Mouse (Mus musculus): ENCODE data around the gene Mllt10.

Mllt10 gene

GRCm38 (mm10) chr2:18188367-18188766, 133.3 kb downstream of the Mllt10 start:
- ChIA-PET POLR2A (interaction anchor here in 1 of 4 experiments (1.1 kb wide), 1 partner anchor 10 kb away, joined by 3 read pairs; no protein-coding TSS in a partner anchor), CTCF (no interaction called here)

GRCm38 (mm10) chr2:18195285-18195684, 140.2 kb downstream of the Mllt10 start:
- CTCF ChIA-PET, result interaction anchor here in 1 of 4 experiments (1.5 kb wide), 1 partner anchor 10 kb away, joined by 5 read pairs; no protein-coding TSS in a partner anchor
- POLR2A ChIA-PET, result interaction anchor here in 1 of 4 experiments (1.0 to 4.5 kb wide), 3 partner anchors 11 to 80 kb away, joined by 4 to 28 read pairs (median 4); no protein-coding TSS in a partner anchor

GRCm38 (mm10) chr2:18195691-18196396, 140.8 kb downstream of the Mllt10 start:
- ChIA-PET CTCF (interaction anchor here in 2 of 4 experiments (1.0 to 1.5 kb wide), 2 partner anchors 9 kb away, joined by 3 to 5 read pairs; no protein-coding TSS in a partner anchor), POLR2A (interaction anchor here in 1 of 4 experiments (1.0 to 4.5 kb wide), 2 partner anchors 11 to 21 kb away, joined by 4 to 28 read pairs; no protein-coding TSS in a partner anchor)

GRCm38 (mm10) chr2:18201820-18202462, 146.9 kb downstream of the Mllt10 start:
- CTCF ChIA-PET, result no interaction called here

GRCm38 (mm10) chr2:18202923-18203322, 147.9 kb downstream of the Mllt10 start:
- ChIA-PET CTCF (interaction anchor here in 3 of 4 experiments (0.5 to 1.7 kb wide), 6 partner anchors 10 to 502 kb away, joined by 3 to 7 read pairs (median 3); no protein-coding TSS in a partner anchor), POLR2A (interaction anchor here in 2 of 4 experiments (1.1 to 3.1 kb wide), 5 partner anchors 10 to 258 kb away, joined by 3 to 10 read pairs (median 3); no protein-coding TSS in a partner anchor)

More at GRCm38 (mm10) chr2:18201820-18202462, 146.9 kb downstream of the Mllt10 start:
- POLR2A ChIA-PET, result interaction anchor here in 1 of 4 experiments (1.8 to 3.1 kb wide), 2 partner anchors 9 to 16 kb away, joined by 4 to 10 read pairs; no protein-coding TSS in a partner anchor

- POLR2A ChIA-PET, result interaction anchor here in 3 of 4 experiments (0.5 to 1.5 kb wide), 11 partner anchors 9 to 1452 kb away, joined by 3 to 8 read pairs (median 4); partner anchors contain the start of gene Otud1 (in 1 of the 3)
Measured at GRCm38 (mm10) chr2:18205118-18205517, 150.1 kb downstream of the Mllt10 start.

GRCm38 (mm10) chr2:18206811-18207210, 151.8 kb downstream of the Mllt10 start:
- POLR2A ChIA-PET, result interaction anchor here in 2 of 4 experiments (0.9 to 1.1 kb wide), 2 partner anchors 79 to 179 kb away, joined by 3 read pairs; no protein-coding TSS in a partner anchor

More at GRCm38 (mm10) chr2:18205118-18205517, 150.1 kb downstream of the Mllt10 start:
- CTCF ChIA-PET, result interaction anchor here (0.6 to 1.4 kb wide), 20 partner anchors 9 to 336 kb away, joined by 3 to 5 read pairs (median 3); no protein-coding TSS in a partner anchor

GRCm38 (mm10) chr2:18208578-18208977, 153.5 kb downstream of the Mllt10 start:
- CTCF ChIA-PET, result interaction anchor here in 1 of 4 experiments (1.2 kb wide), 1 partner anchor 22 kb away, joined by 3 read pairs; no protein-coding TSS in a partner anchor
- POLR2A ChIA-PET, result interaction anchor here in 2 of 4 experiments (0.7 to 1.2 kb wide), 5 partner anchors 10 to 90 kb away, joined by 3 to 4 read pairs (median 3); no protein-coding TSS in a partner anchor

More at GRCm38 (mm10) chr2:18206811-18207210, 151.8 kb downstream of the Mllt10 start:
- CTCF ChIA-PET, result interaction anchor here in 1 of 4 experiments (1.0 kb wide), 1 partner anchor 181 kb away, joined by 3 read pairs; no protein-coding TSS in a partner anchor

- ChIA-PET CTCF (interaction anchor here in 1 of 4 experiments (1.2 kb wide), 1 partner anchor 182 kb away, joined by 3 read pairs; no protein-coding TSS in a partner anchor), POLR2A (interaction anchor here in 1 of 4 experiments (1.0 to 1.2 kb wide), 2 partner anchors 11 to 36 kb away, joined by 3 read pairs; no protein-coding TSS in a partner anchor)
Measured at GRCm38 (mm10) chr2:18209211-18209823, 154.3 kb downstream of the Mllt10 start.

GRCm38 (mm10) chr2:18209948-18210347, 154.9 kb downstream of the Mllt10 start:
- ChIA-PET CTCF (interaction anchor here in 2 of 4 experiments (0.6 to 1.2 kb wide), 2 partner anchors 183 to 551 kb away, joined by 3 to 4 read pairs; no protein-coding TSS in a partner anchor), POLR2A (interaction anchor here in 1 of 4 experiments (0.9 to 1.1 kb wide), 2 partner anchors 10 to 178 kb away, joined by 4 read pairs; no protein-coding TSS in a partner anchor)

GRCm38 (mm10) chr2:18214031-18214430, 159.0 kb downstream of the Mllt10 start:
- ChIA-PET CTCF (interaction anchor here in 3 of 4 experiments (0.6 to 1.3 kb wide), 2 partner anchors 9 to 121 kb away, joined by 4 to 7 read pairs (median 4); no protein-coding TSS in a partner anchor), POLR2A (interaction anchor here in 1 of 4 experiments (0.7 to 1.1 kb wide), 2 partner anchors 9 to 21 kb away, joined by 3 to 4 read pairs; no protein-coding TSS in a partner anchor)

GRCm38 (mm10) chr2:18217867-18218266, 162.8 kb downstream of the Mllt10 start:
- ChIA-PET CTCF (no interaction called here), POLR2A (interaction anchor here in 2 of 4 experiments (0.6 to 1.0 kb wide), 2 partner anchors 40 to 476 kb away, joined by 3 read pairs; partner anchors contain the start of gene Spag6 (in 1 of the 2))

GRCm38 (mm10) chr2:18218500-18218899, 163.5 kb downstream of the Mllt10 start:
- ChIA-PET CTCF (no interaction called here), POLR2A (interaction anchor here in 1 of 4 experiments (1.0 kb wide), 1 partner anchor 40 kb away, joined by 3 read pairs; no protein-coding TSS in a partner anchor)

GRCm38 (mm10) chr2:18219136-18219535, 164.1 kb downstream of the Mllt10 start:
- CTCF ChIA-PET, result interaction anchor here in 1 of 4 experiments (1.2 kb wide), 1 partner anchor 14 kb away, joined by 3 read pairs; no protein-coding TSS in a partner anchor
- POLR2A ChIA-PET, result interaction anchor here in 1 of 4 experiments (0.7 to 1.2 kb wide), 2 partner anchors 9 to 21 kb away, joined by 3 to 4 read pairs; no protein-coding TSS in a partner anchor

GRCm38 (mm10) chr2:18219569-18219968, 164.5 kb downstream of the Mllt10 start:
- ChIA-PET CTCF (interaction anchor here in 2 of 4 experiments (1.1 to 1.2 kb wide), 2 partner anchors 14 to 15 kb away, joined by 3 to 5 read pairs; no protein-coding TSS in a partner anchor), POLR2A (interaction anchor here in 1 of 4 experiments (0.7 to 1.2 kb wide), 2 partner anchors 9 to 22 kb away, joined by 3 to 4 read pairs; no protein-coding TSS in a partner anchor)

- POLR2A ChIA-PET, result interaction anchor here in 1 of 4 experiments (0.5 kb wide), 1 partner anchor 53 kb away, joined by 3 read pairs; no protein-coding TSS in a partner anchor
- CTCF ChIA-PET, result interaction anchor here in 1 of 4 experiments (0.5 kb wide), 1 partner anchor 75 kb away, joined by 3 read pairs; no protein-coding TSS in a partner anchor
Measured at GRCm38 (mm10) chr2:18228486-18229062, 173.5 kb downstream of the Mllt10 start.

GRCm38 (mm10) chr2:18229279-18229678, 174.2 kb downstream of the Mllt10 start:
- ChIA-PET POLR2A (no interaction called here), CTCF (no interaction called here)

All from embryonic stem cell, embryonic (primary cell).